In genomic region chr5:137502667-137503110, GRCm38 (mm10) we compare ENCODE assay signal across 9 mouse cellular contexts. TPM values are rescaled to one million over a fixed set of nuclear protein-coding genes. Genes with fewer than 3 reads are reported as not detected.
DNase-seq lines count a peak whose midpoint lies in the region; ATAC-seq and TF ChIP-seq lines count a peak whose summit lies in the region.
"Had no signal": no experiment of that assay in that cellular context is flagged by ENCODE, and none has a peak within 500 bp of the region (broad histone marks: within the 10 kb centered on the region; RNA-seq: fewer than 3 reads in every experiment).

No protein-coding gene starts in this region.

- no peaks in the 10 kb centered on the region for H3K9me3 ChIP-seq in forebrain, embryonic 11.5 days (ENCODE audit: control insufficient read depth, low read length)
- H3K9me3 ChIP-seq in hindbrain, embryonic 14.5 days (ENCODE audit: control insufficient read depth, low read length), result no peaks in the 10 kb centered on the region
- H3K9me3 ChIP-seq in midbrain, embryonic 16.5 days (replicated peaks; ENCODE audit: control insufficient read depth, low read length, poor library complexity, severe bottlenecking), result no peaks in the 10 kb centered on the region

- peak; percentile 75 to 77 for DNase-seq in left cerebral cortex, adult 18-20 months (ENCODE audit: low spot score in 2 of 2)
- no peak for DNase-seq in left cerebral cortex, postnatal 36 days (ENCODE audit: low spot score in 2 of 2)
- peak; percentile 95 for DNase-seq in brain, embryonic 14.5 days (ENCODE audit: low read depth)
- peak; percentile 93 for DNase-seq in forebrain, embryonic 11.5 days (ENCODE audit: low spot score)
- DNase-seq in hindbrain, embryonic 14.5 days (ENCODE audit: low spot score), result peak; percentile 86
- peak; percentile 91 for DNase-seq in liver
- peak; percentile 77 to 83 for DNase-seq in thymus, postnatal 10 days (ENCODE audit: low spot score in 2 of 2)

- WGBS in forebrain, embryonic 11.5 days, result under 1% methylated on average over 29 of the region's 30 CpGs
- under 1% methylated on average over 24 of the region's 30 CpGs for WGBS in hindbrain, embryonic 14.5 days
- WGBS in midbrain, embryonic 16.5 days, result 0% methylated on average over 30 of the region's 30 CpGs

- TF ChIP-seq CTCF in brain, embryonic 14.5 days (IDR thresholded peaks at IDR 0.05; ENCODE audit: borderline replicate concordance, extremely low read depth, insufficient read depth, insufficient read length), result peak; percentile 91

- H3K27ac ChIP-seq in forebrain, embryonic 11.5 days (ENCODE audit: low read depth, low read length), result peak overlapping the region; percentile 91
- peak overlapping the region; percentile 91 for H3K27ac ChIP-seq in hindbrain, embryonic 14.5 days
- H3K27ac ChIP-seq in midbrain, embryonic 16.5 days (ENCODE audit: low read length), result peak overlapping the region; percentile 95

- peak; percentile 87 for ATAC-seq in forebrain, embryonic 11.5 days (replicated peaks; ENCODE audit: low FRiP score)
- ATAC-seq in hindbrain, embryonic 14.5 days (ENCODE audit: low FRiP score), result peak; percentile 83
- peak; percentile 83 for ATAC-seq in midbrain, embryonic 16.5 days

- peaks cover 6% of the 10 kb centered on the region; the same call in 1 of the 2 replicates for H3K4me1 ChIP-seq in forebrain, embryonic 11.5 days (replicated peaks; ENCODE audit: control insufficient read depth, insufficient read depth, low read length)
- peaks cover 14% of the 10 kb centered on the region for H3K4me1 ChIP-seq in hindbrain, embryonic 14.5 days (replicated peaks; ENCODE audit: control insufficient read depth, insufficient read depth, low read length)
- H3K4me1 ChIP-seq in midbrain, embryonic 16.5 days (ENCODE audit: control insufficient read depth, insufficient read depth, low read length), result peaks cover 12% of the 10 kb centered on the region

- intact Hi-C loops in left cerebral cortex, postnatal 36 days (cut with DNase I), result loop anchor here (2.0 to 5.0 kb wide), 2 partner anchors 30 to 170 kb away; partner anchors contain the start of genes Epo, Gnb2 and Slc12a9

- TF ChIP-seq POLR2A in brain, embryonic 14.5 days (IDR thresholded peaks at IDR 0.05; ENCODE audit: borderline replicate concordance, extremely low read depth, insufficient read depth, insufficient read length, poor library complexity, severe bottlenecking), result no peak

- H3K4me2 ChIP-seq in forebrain, embryonic 11.5 days (ENCODE audit: low read depth, low read length, severe bottlenecking), result peak overlapping the region; percentile 65
- peak overlapping the region; percentile 83 for H3K4me2 ChIP-seq in hindbrain, embryonic 14.5 days (replicated peaks)
- peak overlapping the region; percentile 56 for H3K4me2 ChIP-seq in midbrain, embryonic 16.5 days (ENCODE audit: low read length)

- no peaks in the 10 kb centered on the region for H3K27me3 ChIP-seq in forebrain, embryonic 11.5 days (ENCODE audit: control insufficient read depth, insufficient read depth, low read length)
- no peaks in the 10 kb centered on the region for H3K27me3 ChIP-seq in hindbrain, embryonic 14.5 days (ENCODE audit: control insufficient read depth, insufficient read depth, low read length)
- H3K27me3 ChIP-seq in midbrain, embryonic 16.5 days (ENCODE audit: control insufficient read depth, insufficient read depth, low read depth, low read length), result no peaks in the 10 kb centered on the region

- no peaks in the 10 kb centered on the region for H3K36me3 ChIP-seq in forebrain, embryonic 11.5 days (ENCODE audit: control insufficient read depth, insufficient read depth, low read length)
- H3K36me3 ChIP-seq in hindbrain, embryonic 14.5 days (replicated peaks; ENCODE audit: control insufficient read depth, insufficient read depth), result peaks cover 9% of the 10 kb centered on the region; the same call in 1 of the 2 replicates
- no peaks in the 10 kb centered on the region for H3K36me3 ChIP-seq in midbrain, embryonic 16.5 days (ENCODE audit: control insufficient read depth, insufficient read depth, low read length)

- H3K9ac ChIP-seq in forebrain, embryonic 11.5 days (ENCODE audit: low read length), result peak overlapping the region; percentile 66
- H3K9ac ChIP-seq in hindbrain, embryonic 14.5 days, result peak overlapping the region; percentile 71
- peak overlapping the region; percentile 67 for H3K9ac ChIP-seq in midbrain, embryonic 16.5 days (ENCODE audit: low read depth, low read length)

- H3K4me3 ChIP-seq in forebrain, embryonic 11.5 days (ENCODE audit: low read depth, low read length), result peak overlapping the region; percentile 64
- peak overlapping the region; percentile 52 for H3K4me3 ChIP-seq in hindbrain, embryonic 14.5 days (replicated peaks; ENCODE audit: low read length)
- peak overlapping the region; percentile 55 for H3K4me3 ChIP-seq in midbrain, embryonic 16.5 days (ENCODE audit: low read depth, low read length)

RNA-seq across cellular contexts. Expression of gene Pop7, which starts 0.4 kb away (rescaled TPM):
- total RNA-seq in left cerebral cortex, adult 18-20 months (2021), result 10 to 100 TPM; 31.3 to 33.3 TPM
- 10 to 100 TPM; 33.6 to 36.1 TPM for total RNA-seq in left cerebral cortex, postnatal 36 days (2021)
- polyA plus RNA-seq in brain, embryonic 14.5 days (2012; rRNA removed), result 64.3 and 83.1 TPM in 2 replicates
- polyA plus RNA-seq in forebrain, embryonic 11.5 days (2014; fragmentation: Nextera tagmentation; extraction: Ambion mirVana), result 55.9 and 62.4 TPM in 2 replicates
- 78.4 and 87.3 TPM in 2 replicates for polyA plus RNA-seq in hindbrain, embryonic 14.5 days (2014; fragmentation: Nextera tagmentation; extraction: Ambion mirVana)
- polyA plus RNA-seq in midbrain, embryonic 16.5 days (2015; fragmentation: Nextera tagmentation; extraction: Ambion mirVana), result 76.3 and 80.5 TPM in 2 replicates

RNA-seq across cellular contexts. Expression of gene Gigyf1, which starts 15.7 kb away (rescaled TPM):
- 10 to 100 TPM; 62.3 to 65.6 TPM for total RNA-seq in left cerebral cortex, adult 18-20 months (2021)
- total RNA-seq in left cerebral cortex, postnatal 36 days (2021), result 10 to 100 TPM; 43.8 to 63.2 TPM
- 56.9 and 57.9 TPM in 2 replicates for polyA plus RNA-seq in brain, embryonic 14.5 days (2012; rRNA removed)
- 14.0 and 14.9 TPM in 2 replicates for polyA plus RNA-seq in forebrain, embryonic 11.5 days (2014; fragmentation: Nextera tagmentation; extraction: Ambion mirVana)
- 14.2 and 16.0 TPM in 2 replicates for polyA plus RNA-seq in hindbrain, embryonic 14.5 days (2014; fragmentation: Nextera tagmentation; extraction: Ambion mirVana)
- 19.3 and 19.4 TPM in 2 replicates for polyA plus RNA-seq in midbrain, embryonic 16.5 days (2015; fragmentation: Nextera tagmentation; extraction: Ambion mirVana)

RNA-seq across cellular contexts. Expression of gene Zan, which starts 25.8 kb away (rescaled TPM):
- under 1 TPM; 0.12 to 0.30 TPM for total RNA-seq in left cerebral cortex, adult 18-20 months (2021)
- under 1 TPM; 0.37 to 0.39 TPM for total RNA-seq in left cerebral cortex, postnatal 36 days (2021)
- 0.20 and 0.30 TPM in 2 replicates for polyA plus RNA-seq in brain, embryonic 14.5 days (2012; rRNA removed)
- 0.11 and 0.15 TPM in 2 replicates for polyA plus RNA-seq in forebrain, embryonic 11.5 days (2014; fragmentation: Nextera tagmentation; extraction: Ambion mirVana)
- polyA plus RNA-seq in hindbrain, embryonic 14.5 days (2014; fragmentation: Nextera tagmentation; extraction: Ambion mirVana), result 0.14 and 0.17 TPM in 2 replicates
- 0.12 and 0.18 TPM in 2 replicates for polyA plus RNA-seq in midbrain, embryonic 16.5 days (2015; fragmentation: Nextera tagmentation; extraction: Ambion mirVana)
- total RNA-seq: heart, adult 18-20 months had no signal

RNA-seq across cellular contexts. Expression of gene Epo, which starts 30.4 kb away (rescaled TPM):
- total RNA-seq in left cerebral cortex, adult 18-20 months (2021), result not detected
- total RNA-seq in left cerebral cortex, postnatal 36 days (2021), result not detected
- not detected in 2 replicates for polyA plus RNA-seq in brain, embryonic 14.5 days (2012; rRNA removed)
- 0.40 and 0.84 TPM in 2 replicates for polyA plus RNA-seq in forebrain, embryonic 11.5 days (2014; fragmentation: Nextera tagmentation; extraction: Ambion mirVana)
- polyA plus RNA-seq in hindbrain, embryonic 14.5 days (2014; fragmentation: Nextera tagmentation; extraction: Ambion mirVana), result not detected in 2 replicates
- not detected in 2 replicates for polyA plus RNA-seq in midbrain, embryonic 16.5 days (2015; fragmentation: Nextera tagmentation; extraction: Ambion mirVana)
- total RNA-seq: heart, adult 18-20 months had no signal

RNA-seq across cellular contexts. Expression of gene Gnb2, which starts 30.6 kb away (rescaled TPM):
- total RNA-seq in left cerebral cortex, adult 18-20 months (2021), result 100 to 1,000 TPM; 607 to 661 TPM
- total RNA-seq in left cerebral cortex, postnatal 36 days (2021), result 100 to 1,000 TPM; 582 to 667 TPM
- 1,055 and 1,401 TPM in 2 replicates for polyA plus RNA-seq in brain, embryonic 14.5 days (2012; rRNA removed)
- 410 and 508 TPM in 2 replicates for polyA plus RNA-seq in forebrain, embryonic 11.5 days (2014; fragmentation: Nextera tagmentation; extraction: Ambion mirVana)
- polyA plus RNA-seq in hindbrain, embryonic 14.5 days (2014; fragmentation: Nextera tagmentation; extraction: Ambion mirVana), result 593 and 621 TPM in 2 replicates
- 496 and 512 TPM in 2 replicates for polyA plus RNA-seq in midbrain, embryonic 16.5 days (2015; fragmentation: Nextera tagmentation; extraction: Ambion mirVana)

Comparison
In these comparisons a context has a peak if more than half of its experiments do, and no peak if none do; other contexts are left out.
1. DNase-seq: peak in left cerebral cortex, adult 18-20 months (2 of 2), brain, embryonic 14.5 days (single experiment), forebrain, embryonic 11.5 days (single experiment), hindbrain, embryonic 14.5 days (single experiment), liver (single experiment) and thymus, postnatal 10 days (2 of 2); none in left cerebral cortex, postnatal 36 days (0 of 2).
2. Peak in every context shown above with its lines, with median percentiles within 50 percentile points of each other: ATAC-seq, H3K27ac ChIP-seq, H3K4me2 ChIP-seq, H3K4me3 ChIP-seq and H3K9ac ChIP-seq.